Mouse (Mus musculus) liver (tissue): ENCODE measurements around the gene Tgm7.
A peak's percentile ranks its signal among the peaks of the same experiment; 100 is the strongest.
"Not testable (repeated sequence)": the region's sequence is repeated elsewhere in the genome, so short reads cannot be mapped to it uniquely, and the experiment has no call there.

Experiments
- DNase-seq: peaks from one replicate; pipeline ENCODE4 v3.0.0-alpha.2; 2020; ENCODE audit warnings: mixed read lengths

The Tgm7 gene

DNA sequence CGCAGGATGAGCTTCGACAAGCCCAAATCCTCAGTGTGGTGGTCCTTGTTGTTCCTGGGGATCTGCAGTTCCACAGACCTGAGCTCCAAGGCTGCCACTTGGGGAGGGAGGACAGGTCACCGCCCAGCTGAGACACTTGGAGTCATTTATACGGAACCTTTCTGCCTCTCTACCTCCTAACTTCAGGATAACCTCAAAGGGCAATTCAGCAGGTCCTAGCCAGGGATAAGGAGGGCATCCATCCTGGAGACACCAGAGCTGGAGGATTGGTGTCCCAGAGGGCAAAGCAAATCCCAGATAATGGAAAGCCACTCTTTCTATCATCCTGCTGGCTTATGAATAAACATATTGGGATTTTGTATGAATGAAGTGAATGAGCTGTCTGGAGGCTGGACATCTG lies at the start of gene Tgm7:
Gene Tgm7 (minus strand): TSS at position 101 of the 400 bp plus-strand sequence.
- no peak for DNase-seq

DNA sequence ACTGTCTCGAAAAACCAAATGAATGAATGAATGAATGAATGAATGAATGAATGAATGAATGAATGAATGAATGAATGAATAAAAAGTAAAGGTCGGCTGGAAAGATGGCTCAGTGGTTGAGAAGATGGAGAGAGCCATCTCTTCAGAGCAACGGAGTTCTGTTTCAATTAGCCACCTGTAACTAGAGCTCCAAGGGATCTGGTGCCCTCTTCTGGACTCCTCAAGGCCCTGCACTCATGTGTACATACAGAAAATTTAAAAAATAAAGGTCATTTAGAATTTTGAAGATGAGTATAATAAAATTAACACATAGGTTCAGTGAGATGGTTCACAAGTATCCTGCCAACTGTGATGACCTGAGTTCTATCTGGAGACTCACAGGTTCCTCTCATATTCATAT lies 43.5 kb upstream of the Tgm7 start:
- no peak for DNase-seq

DNA sequence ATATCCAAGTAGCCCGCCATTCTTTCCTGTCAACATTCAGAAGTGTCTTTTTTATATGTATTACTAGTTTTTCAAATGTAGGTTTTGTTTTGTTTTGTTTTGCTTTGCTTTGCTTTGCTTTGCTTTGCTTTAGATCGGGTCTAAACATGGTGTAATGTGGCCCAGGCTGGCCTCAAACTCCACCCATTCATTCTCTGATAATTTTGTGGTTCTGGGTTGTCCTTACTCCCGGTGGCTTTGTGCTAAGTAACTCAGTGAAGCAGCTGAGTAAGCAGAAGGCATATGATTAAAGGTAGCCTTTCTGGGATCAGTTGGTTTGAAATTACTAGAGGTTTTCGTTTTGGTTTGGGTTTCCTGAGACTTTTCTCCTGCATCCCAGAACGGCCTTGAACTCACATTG lies 40.1 kb upstream of the Tgm7 start:
- no peak for DNase-seq

DNA sequence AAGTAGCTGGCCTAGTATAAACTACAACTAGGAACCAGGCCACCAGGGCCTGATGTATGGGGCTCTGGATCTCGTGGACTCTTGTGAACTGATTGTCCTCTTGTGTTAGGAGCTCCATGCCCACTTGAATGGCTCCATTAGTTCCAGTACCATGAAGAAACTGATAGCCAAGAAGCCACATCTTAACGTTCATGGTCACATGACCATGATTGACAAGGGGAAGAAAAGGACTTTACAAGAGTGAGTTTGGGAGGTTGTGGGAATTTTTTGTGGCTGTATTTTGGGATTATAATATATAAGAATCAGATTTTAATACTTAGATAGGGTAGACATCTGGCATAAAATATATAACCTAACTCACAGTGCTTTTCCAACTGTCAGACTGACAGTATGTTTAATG lies 32.8 kb upstream of the Tgm7 start:
- DNase-seq: no peak

DNA sequence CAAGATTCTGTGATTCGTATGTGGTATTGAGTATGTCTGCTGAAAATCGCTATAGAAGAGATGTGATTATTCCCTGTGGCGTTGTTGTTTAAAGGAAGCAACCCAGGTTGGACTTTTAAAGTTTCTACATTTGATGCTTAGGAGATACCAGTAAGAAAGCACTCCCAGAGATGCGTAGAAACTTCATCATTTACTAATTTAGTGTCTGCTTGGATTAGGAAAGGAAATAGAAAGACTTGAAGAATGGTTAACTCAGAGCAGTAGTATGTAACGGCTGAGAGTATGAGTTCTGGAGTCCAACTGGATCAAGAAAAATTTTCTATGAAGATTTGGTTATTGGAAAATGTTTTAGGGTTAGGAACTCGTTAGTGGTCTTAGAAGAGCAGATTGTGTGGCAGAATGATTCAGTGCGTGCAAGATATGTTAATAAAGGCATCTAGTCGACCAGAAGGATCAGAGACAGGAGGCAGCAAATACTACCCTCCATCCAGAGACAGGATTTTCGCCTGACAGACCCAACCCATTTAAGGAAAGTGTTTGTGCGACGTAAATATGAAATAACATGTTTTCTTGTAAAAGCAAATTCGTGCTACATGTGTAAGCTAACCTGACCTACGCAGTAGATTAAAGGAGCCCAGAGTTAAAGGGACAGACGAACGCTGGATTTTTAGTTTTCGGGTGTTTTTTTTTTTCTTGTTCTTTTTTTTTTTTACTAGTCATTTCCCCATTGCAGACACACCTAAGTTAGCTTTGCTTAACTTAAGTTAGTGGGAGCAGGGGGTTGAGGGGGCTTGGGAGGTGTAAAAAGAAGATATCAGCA lies 31.8 kb upstream of the Tgm7 start:
- no peak for DNase-seq

DNA sequence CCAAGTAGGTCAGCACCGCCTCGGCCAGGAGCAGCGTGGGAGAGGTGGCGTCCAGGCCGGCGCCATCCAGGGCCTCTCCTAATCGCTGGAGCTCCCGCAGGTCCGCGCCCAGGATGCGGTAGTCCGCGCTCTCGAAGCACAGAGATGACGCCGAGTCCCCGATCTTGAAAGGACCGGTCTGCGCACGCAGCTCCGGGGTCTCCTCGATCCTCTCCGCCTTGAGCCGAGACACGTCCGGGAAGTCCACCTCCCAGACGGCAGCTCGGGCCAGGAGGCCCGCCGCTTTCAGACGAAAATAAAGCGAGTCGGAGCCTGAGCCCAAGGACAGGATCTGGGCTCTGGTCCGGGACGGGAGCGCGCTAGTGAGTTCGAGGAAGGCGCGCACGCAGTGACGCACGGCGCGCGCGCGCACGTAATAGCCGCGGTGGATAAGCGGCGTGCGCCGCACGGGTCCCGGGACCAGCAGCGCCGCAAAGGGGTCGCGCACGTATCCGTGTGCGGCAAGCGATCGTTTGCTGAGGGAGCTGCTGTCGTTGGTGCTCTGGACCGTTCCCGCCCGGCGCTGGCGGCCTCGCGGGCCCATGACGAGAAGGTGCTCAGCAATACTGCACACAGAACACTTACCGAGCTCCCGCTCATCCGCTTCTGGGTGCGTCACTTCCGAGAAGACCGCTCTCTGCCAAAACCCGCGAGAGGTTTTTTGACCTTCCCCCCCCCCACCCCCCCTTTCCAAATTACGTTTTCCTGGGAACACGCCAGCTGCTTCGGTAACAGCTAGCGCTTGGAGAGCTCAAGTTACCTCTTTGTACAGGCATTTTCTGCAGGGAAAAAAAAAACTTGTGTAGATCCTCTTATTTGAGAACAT lies 30.7 kb upstream of the Tgm7 start, which contains the start of the genes Adal and Lcmt2:
Gene Adal (plus strand): TSS at position 411 of the 865 bp plus-strand sequence.
Gene Lcmt2 (minus strand): TSS at position 636 of the 865 bp plus-strand sequence.
- peak; percentile 88 for DNase-seq

DNA sequence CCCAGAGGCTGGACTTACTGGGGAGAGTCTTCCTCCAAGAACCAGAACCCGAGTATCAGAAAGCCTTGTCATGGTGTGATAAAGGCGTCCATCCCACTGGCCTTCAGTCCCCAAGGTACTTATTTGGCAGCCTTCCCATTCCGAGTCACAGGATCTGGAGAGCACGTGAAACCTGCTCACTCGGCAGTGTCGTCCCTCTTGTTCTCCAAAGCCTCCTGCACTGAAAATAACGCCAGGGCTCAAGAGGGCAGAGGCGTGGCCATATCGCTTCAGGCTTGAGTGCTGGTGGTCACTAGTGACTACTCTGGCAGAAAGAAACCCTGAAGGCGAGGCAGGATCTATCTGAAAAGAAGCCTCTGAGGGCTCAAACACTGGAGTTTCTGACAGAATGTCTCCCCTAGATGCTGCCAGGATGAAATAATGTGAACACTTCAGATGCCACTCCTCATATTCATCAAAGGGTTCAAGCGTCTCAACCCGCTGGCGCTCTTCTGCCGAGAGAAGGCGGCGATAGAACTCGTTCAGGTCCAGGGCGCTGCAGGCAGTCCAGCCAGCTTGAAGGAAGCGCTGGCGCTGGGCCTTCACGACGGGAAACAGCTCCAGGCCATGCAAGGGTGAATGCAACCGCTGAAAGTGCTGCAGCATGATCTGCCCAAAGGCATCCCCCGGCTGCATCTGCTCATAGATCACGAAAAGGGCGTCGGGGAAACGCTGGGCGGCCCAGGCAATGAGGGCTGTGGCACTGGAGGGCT lies 29.8 kb upstream of the Tgm7 start:
- peak; percentile 6 for DNase-seq

DNA sequence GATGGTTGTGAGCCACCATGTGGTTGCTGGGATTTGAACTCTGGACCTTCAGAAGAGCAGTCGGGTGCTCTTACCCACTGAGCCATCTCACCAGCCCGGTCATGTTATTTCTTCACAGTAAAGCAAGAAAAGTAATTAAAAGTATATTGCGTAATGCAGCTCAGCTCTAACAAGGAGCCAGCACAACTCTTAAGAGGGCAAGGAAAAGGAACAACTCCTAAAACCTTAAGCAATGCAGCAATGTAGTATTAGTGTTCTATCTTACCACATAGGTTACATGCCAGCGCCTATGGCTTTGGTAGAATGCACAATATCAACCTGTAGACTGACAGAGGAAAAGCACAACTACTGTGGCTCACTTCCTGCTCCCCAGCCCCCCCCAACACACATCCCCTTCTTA lies 27.8 kb upstream of the Tgm7 start:
- DNase-seq: no peak

DNA sequence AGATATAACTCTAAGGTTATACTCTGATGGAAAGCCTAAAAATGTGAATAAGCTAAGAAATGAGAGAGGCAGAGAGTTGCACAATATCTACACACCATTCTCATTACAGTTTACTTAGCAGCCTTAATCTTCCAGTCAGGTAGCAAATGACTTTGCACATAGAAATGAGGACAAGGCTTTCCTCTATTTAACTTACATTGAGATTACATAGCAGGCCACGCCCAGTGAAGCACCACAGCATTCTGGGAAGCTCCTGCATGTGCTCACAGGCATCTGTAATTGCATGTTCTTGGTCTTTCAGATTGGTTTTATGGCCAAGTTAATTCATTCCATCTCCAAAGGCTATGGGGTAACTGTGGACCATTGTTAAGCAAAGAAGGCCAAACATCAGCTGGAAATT lies 23.2 kb upstream of the Tgm7 start:
- no peak for DNase-seq

DNA sequence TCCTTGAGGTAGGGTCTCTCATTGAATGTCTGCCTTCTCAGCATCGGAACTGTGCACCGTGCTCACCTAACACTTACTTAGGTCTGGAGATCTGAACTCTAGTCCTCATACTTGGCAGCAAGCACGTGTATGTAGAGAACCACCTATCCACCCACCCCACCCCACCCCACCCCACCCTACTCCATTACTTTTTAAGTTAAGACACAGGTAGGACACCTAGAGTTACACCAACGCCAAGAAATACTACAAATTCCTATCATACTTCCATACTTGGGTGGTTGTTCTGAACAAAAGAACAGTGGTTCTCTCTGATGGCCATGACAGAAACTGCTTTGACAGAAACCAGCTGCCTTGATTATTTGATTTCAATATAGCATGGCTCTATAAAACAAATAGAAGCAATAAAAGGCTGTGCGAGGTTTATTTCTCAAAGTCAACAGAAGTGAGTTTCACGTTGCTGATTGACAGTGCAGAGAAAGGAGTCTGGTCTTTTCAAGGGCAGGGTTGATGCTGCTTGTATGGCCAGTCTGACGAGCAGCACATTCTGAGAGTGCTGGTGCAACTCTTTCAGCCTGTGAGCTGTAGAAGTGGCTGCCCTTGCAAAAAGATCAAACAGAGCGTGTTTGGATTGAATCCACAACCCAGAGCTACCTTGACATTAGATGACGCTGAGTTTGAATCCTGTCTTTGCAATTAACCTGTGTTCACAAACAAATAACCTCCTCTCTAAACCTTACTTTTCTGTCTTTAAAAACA lies 19.4 kb upstream of the Tgm7 start:
- no peak for DNase-seq

DNA sequence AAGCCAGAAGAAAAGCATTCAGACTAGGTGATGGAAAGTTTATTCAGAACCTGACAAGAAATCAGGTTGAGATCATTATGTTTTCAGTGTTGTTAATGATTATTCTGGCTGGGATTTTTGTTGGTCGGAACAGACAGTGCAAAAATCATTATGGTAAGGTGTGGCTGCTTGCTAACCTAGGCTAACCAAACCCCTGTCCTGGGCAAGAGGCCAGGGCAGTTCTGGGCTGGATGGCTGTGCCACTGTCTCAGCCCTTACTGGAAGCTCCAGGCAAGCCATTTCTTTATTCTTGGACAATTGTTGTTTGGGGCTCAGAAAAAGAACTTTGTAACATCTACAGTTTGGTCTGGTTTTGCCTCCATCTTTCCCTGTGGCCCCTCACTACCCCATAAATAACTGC lies 17.9 kb upstream of the Tgm7 start:
- no peak for DNase-seq

DNA sequence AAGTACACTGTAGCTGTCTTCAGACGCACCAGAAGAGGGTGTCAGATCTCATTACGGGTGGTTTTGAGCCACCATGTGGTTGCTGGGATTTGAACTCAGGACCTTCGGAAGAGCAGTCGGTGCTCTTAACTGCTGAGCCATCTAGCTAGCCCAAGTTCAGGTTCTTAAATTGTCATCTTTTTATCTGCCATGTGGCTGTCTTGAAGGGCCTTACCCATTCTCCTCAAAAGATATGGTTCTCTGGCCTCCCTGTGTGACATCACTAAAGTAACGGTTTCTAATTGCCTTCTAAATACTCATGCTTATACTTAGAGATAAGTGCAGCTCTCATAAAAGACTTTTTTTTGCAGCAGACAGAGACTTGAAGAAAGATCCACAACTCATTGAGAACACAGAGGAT lies 16.7 kb upstream of the Tgm7 start:
- DNase-seq: not testable (repeated sequence)

DNA sequence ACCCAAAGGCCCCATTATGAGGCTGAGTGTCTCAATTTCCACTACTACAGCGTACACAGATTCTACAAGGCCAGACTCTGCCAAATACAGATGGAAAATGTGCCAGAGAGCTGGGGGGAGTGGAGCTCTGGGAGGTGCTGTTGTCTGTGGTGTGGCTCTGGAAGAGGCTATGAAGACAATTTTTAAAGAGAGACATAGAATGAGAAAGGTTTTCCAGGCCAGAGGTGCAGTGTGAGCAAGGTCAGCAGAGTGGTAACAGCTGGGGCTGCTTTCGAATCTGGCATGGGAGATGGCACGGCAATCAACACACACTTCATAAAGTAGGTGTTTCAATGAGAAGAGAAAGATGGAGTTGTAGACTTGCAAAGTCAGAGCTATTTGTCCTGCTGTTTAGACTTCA lies 9.7 kb upstream of the Tgm7 start:
- no peak for DNase-seq

DNA sequence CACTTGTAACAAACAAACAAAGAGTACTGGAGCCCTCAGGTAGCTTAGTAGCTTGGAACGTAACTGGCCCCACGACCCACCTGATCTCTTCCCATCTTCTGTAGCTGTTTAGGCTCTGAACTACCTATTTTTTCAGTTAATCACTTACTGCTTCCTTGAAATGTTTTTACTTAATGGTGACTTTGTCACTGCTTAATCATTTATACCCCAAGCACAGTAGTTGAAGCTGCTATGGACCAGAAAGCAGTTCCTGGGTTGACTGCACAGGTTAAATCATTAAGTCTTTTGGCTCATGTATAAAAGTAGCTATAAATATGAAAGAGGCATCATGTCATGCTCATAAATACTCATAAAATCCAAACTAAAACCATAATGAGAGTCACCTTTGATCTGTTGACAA lies 5.8 kb upstream of the Tgm7 start:
- DNase-seq: no peak

DNA sequence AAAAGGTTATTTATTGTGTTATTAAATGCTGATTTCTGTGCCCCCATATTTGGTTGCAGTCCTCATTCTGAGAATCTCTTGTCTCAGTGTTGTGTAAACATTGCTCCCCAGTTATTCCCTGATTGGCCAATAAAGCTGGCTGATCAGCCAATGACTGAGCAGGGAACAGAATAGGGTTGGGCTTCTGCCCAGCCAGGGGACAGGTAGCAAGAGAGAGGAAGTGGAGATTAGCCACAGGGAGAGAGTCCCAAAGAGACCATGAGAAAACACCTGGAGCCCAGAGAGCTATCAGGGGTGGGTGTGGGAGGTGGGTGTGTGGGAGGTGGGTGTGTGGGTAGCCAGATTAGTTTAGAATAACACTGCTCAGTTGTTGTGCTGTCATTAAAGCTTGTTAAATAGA lies 3.7 kb downstream of the Tgm7 start:
- DNase-seq: peak; percentile 15

DNA sequence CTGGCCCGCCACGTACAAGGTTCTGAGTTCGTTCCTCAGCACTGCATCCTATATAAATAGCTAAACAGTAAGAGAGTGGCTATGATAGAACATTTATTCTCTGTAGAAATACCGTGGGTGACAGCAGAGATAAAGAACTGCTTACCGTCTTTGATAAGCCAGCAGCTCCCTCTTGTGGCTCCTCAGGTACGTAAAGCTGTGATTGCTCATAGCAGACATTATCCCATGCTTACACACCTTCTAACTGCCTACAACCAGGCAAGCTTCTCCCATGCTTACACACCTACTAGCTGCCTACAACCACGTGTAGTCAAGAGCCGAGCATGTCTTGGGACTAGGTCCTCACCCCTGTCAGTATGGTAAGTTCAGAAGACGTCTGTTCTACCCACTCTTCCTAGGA lies 7.5 kb downstream of the Tgm7 start:
- DNase-seq: peak; percentile 64

DNA sequence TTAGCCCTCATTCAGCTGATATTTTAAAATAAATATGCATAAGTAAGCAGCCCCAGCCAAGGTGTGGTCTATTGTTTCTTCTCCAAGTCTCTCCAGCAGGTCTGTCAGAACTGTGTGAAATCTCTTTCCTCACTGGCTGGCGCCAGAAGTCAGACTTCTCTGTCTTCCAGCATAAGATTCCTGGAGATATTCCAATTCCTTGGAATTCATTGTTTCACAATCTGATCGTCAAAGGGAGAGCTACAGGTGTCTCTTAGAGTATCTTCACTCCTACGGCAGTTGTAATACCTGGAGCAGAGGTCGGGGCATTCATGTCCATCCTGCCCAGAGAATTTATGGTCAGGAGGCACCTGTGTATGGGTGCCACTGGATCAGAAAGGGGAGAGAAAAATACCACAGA lies 19.8 kb downstream of the Tgm7 start:
- DNase-seq: no peak

DNA sequence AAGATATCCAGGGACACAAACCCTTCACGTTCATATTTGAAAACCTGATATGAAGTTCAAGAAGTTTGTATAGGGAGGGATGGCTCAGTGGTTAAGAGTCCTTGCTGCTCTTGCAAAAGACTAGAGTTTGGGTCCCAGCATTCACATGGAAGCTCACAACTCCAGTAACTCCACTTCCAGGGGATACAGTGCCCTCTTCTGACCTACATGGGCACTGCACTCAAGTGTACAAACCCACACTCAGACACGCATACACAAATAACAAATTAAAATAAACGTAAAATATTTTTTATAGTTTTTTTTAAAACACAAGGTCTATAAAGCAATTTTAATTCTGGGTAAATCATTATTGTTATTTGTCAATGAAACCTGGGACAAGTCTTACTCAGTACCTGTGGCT lies 21.1 kb downstream of the Tgm7 start:
- peak; percentile 14 for DNase-seq

DNA sequence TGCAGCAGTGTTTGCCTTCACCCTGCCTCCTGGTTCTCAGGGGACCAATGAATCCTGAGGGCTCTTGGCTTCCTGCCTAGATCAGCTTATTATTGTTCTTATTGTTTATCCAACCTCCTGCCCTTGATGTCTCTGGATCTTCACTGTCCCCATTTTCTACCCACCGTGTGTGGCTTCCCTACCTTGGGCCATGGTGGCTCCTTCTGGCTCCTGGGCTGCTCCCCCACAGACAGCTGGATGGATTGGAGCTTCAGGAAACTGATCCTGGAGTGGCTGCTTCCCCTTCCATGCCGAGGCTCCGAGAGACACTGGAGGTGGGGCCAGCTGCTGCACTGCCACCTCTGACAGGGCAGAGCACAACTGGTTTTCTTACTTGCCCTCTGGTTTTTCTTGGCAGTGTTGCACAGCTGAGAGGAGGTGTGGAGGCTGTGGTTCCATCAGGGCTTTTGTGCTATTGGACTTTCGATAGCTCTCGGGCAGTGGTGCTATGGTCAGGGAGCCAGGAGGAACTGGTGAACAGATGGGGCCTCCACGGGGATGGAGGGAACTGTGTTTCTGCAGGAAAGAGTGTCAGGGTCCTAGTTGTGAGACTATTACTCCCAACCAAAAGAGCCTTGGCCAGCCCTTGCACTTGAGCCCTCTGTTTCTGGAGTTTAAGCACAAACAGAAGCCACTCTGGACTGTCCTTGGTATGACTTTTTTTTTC lies 24.0 kb downstream of the Tgm7 start, which contains the start of gene Tgm5:
Gene Tgm5 (minus strand): TSS at position 362 of the 706 bp plus-strand sequence.
- no peak for DNase-seq

DNA sequence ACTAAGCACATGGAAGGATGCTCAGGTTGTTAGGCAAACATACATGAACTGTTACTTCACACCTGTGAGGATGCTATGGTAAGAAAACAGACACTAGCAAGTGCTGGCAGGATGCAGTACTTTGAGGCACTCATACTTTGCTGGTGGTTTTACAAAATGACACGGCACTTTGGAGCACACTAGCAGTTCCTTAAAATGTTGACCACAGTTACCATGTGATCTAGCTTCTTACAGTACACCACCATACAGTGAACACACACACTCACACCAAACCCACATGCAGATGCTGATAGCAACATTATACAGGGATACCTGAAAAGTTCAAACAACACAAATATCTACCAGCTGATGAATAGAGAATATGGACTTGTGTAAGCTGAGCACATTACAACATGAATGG lies 27.0 kb downstream of the Tgm7 start:
- no peak for DNase-seq

DNA sequence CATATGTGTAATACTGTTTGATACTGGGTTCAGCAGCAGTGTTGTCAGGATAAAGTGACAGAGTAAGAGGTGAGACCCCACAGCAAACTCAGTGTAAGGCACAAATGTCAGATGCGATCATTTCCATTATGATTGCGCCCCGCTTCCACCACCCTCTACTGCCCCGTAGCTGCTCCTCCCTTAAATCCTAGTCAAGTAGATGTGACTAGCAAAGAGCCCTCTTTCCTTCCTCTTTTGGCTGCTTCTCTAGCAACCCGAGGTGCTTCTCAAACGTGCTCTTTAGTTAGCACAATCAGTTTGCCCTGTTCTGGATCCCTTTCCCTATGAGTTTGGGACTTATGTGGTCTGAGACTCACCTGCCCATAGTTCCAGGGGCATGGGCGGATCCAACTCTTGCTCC lies 34.8 kb downstream of the Tgm7 start:
- DNase-seq: no peak

DNA sequence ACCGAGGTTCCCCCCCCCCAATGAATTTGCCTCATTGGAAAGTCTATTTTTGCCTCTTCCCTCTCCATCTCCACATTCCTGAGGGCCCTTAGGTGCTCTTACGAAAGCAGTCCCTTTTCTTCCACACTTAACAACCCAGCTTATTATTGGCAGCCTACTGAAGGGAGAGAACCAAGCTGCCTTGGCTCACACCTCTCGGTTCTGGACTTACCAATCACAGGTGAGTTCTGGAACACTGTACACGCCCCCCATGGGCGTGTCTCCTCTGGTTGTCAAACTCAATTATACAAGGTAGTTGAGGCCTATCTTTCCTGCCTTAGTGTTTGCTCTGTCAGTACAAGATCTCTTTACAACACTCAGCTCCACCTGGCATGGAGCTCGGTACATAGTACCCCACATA lies 37.7 kb downstream of the Tgm7 start:
- no peak for DNase-seq
